Mouse (Mus musculus): Measurements from ENCODE around the gene Slc26a3. TPM values are rescaled to one million over a fixed set of nuclear protein-coding genes. Genes with fewer than 3 reads are reported as not detected.
A peak's percentile ranks its signal among the peaks of the same experiment; 100 is the strongest.
"Not testable (repeated sequence)": the region's sequence is repeated elsewhere in the genome, so short reads cannot be mapped to it uniquely, and the experiment has no call there.

Slc26a3 gene
- polyA plus RNA-seq, 1 experiment = 0.80 TPM

DNA sequence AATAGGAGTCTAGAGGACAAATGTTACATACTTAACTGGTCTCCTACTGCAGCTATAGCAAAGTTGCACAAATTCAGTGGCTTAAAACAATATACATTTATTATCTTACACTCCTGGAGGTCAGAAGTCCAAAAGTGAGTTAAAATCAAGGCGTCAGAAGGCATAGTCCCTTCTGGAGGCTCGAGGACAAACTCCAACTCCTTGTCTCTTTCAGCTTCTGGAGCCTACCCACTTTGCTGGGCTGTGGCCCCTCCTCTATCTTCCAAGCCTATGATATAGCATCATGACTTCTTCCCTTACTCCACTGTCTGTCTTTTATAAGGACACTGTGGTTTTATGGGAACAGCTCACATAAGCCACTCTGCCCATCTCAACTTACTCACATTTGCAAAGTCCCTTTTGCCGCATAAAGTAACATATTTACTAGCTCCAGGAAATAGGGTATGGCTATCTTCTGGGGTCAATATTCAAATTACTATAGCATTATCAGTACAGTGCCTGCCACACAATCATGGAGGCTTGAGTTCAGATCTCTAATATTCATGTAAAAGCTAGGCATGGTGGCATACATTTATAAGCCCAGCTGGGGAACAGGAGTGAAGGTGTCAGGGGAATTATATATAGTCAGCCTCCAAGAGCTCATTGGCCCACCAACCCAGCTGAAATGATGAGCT, 31.4 kb downstream of the Slc26a3 start:
- no peak for DNase-seq (ENCODE audit: low spot score)

DNA sequence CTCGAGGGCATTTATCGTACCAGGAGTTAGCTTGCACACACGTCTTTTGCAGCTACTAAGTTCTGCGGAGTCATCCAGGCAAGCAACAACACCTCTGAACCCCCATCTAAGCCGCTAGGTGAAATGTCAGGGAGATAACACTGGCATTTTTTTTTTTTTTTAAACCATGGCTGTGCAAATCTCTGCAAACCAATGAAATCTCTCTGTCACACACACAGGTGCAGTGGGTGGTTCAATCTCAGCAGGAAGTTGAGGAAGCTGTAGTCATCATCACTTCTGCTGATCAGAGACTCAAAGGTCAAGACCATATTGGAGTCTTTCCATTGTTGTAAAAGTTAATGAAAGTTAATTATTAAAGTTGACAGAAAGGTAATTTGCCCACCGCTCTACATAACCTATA, 47.1 kb downstream of the Slc26a3 start:
- no peak for DNase-seq (ENCODE audit: low spot score)

DNA sequence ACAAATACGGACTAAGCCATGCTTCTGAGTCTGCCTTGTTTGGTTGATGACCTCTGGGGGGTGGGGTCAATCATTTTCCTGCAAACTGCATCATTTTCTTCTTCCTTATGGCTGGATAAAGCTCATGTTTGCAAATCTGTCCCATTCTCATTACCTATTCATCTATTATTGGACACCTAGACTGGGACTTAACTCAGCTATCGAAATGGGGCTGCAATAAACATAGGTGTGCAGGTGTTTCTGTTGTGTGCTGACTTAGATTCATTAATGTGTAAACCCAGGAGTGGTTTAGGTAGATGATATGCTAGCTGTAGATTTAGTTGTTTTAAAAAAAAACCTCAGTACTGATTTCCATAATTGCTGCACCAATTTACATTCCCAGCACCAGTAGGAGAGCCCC, 48.9 kb downstream of the Slc26a3 start:
- no peak for DNase-seq (ENCODE audit: low spot score)

DNA sequence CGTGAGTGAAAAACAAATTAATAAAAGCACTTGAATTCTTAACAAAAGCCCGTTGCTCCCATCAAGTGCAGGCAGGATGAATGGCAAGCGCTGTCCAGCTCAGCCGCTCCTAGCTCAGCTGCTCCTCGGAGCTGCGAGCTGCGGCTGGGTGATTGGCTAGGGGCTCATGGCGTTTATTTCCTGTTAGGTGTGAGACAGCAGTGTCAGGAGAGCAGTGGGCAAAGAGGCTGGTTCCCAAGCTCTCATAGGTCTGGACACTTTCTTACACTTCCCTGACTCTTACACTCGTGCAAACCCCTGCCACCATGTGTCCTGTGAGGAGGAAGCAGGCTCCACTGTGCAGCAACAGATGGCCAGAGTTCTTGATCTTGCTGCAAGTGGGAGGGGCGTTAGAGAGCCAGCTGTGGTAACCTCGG, 53.5 kb downstream of the Slc26a3 start:
- no peak for DNase-seq (ENCODE audit: low spot score)

DNA sequence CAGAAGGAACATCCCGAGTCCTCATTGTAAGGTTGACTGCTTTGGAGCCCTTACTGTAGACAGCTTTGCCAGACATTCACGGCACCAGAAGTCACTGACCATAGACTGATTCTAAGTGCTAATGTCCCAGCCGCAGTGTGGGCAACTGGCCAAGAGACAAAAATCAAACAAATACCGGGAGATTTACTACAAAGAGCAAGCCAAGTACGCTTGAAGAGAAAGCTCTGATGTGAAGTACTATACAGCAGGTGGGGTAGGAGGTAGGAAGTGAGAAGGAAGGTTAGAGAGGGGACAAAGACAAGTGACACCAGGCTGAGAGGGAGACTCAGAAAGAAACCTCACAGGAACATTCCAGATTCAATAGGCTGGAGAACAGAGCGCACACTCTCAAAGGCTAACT, 54.2 kb downstream of the Slc26a3 start:
- DNase-seq (ENCODE audit: low spot score) = no peak

DNA sequence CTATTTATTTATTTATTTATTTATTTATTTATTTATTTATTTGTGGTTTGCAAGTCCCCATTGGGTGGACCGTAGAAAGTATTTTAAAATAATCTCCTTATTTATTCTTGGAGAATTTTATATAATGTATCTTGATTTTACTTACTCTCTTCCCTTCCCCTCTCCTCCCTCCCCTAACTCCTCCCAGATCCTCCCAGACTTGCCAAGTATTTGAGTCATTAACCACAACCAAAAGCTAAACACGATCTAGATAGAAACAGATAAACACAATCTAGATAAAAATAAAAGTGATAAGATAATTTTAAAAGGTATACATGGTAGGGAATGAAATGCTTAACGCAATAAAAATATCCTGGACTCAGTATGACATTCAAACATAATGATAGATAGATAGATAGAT, 58.7 kb downstream of the Slc26a3 start:
- DNase-seq (ENCODE audit: low spot score) = no peak

DNA sequence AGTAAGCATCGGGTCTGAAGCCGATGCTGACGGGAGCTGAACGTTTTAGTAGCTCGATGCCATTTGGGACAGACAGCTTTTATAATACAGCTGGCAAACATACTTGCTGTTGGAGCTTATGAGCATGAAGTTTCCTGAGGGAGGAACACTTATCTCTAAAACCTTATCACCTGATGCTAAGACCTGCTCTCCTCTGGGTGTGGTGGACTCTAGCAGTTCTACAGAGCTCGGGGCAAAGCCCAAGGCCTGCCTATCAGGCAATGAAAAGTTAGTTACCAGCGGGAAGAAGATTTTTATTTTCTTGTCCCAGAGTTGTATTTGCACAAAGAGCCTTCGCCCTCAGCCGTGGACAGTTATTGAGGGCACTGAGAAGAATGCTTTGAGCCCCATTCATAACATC, 65.6 kb downstream of the Slc26a3 start:
- no peak for DNase-seq (ENCODE audit: low spot score)

DNA sequence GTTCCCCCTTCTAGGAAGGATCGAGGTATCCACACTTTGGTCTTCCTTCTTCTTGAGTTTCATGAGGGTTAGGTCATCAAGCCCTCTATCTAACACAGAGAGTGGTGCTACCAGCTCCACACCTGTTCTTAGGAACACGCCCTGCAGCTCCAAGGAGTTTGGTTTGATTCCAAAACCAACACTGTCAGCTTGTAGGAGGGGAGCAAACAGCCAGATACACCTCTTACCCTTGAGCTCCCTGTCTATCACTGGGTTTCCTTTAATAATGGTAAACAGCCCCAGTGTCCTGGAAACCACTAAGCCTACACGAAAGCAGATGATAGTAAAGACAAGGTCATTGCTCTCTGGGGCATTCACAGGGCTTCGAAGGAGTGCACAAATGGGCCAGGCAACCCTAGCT, 67.8 kb downstream of the Slc26a3 start:
- no peak for DNase-seq (ENCODE audit: low spot score)

DNA sequence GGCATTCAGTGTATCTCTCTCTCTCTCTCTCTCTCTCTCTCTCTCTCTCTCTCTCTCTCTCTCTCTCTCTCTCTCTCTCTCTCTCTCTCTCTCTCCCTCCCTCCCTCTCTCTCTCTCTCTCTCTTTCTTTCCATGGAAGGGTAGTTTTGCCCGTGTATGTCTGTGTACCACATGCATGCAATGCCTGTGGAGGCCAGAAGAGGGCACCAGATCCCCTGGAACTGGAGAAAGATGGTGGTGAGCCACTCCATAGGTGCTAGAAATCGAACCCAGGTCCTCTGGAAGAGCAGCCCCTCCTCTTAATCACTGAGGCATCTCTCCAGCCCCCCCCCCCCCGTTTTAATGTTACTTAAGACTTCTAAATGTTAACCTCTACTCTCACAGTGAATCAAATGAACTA, 69.6 kb downstream of the Slc26a3 start:
- not testable (repeated sequence) for DNase-seq (ENCODE audit: low spot score)

DNA sequence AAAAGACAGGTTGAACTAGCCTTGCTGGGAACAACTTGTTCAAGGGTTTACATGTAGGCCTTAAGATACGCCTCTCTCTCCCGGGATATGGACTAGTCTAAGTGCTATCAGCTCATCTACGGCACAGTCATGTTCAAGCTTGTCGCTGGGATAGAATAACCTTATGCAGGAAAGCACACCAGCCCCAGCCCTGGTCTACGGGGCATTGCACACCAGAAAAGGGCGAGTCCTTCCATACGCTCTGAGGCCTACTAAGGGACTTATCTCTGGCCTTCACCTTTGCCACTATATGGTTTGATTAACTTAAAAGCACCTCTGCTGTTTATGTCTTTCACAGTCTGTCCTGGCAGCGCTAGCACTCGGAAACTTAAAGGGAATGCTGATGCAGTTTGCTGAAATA, 70.7 kb downstream of the Slc26a3 start:
- DNase-seq (ENCODE audit: low spot score) = no peak

DNA sequence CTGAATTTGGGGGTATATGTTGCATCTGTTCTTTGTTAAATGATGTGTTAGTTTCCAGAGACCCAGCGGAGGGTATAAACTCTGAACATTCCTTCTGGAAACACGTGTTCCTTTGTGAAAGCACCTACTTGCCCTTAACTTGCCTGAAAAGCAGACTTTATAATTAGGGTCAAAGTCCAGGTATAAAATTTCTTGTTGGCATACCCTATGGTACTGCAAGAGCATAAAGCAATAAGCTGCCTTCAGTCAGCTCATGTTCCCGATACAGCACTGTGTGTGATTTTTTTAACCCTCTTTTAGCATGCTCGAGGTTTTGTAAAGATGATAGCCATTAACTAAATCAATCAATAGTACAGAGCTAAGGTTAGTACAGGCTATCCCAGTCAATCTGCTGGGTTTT, 71.9 kb downstream of the Slc26a3 start:
- DNase-seq (ENCODE audit: low spot score) = no peak

DNA sequence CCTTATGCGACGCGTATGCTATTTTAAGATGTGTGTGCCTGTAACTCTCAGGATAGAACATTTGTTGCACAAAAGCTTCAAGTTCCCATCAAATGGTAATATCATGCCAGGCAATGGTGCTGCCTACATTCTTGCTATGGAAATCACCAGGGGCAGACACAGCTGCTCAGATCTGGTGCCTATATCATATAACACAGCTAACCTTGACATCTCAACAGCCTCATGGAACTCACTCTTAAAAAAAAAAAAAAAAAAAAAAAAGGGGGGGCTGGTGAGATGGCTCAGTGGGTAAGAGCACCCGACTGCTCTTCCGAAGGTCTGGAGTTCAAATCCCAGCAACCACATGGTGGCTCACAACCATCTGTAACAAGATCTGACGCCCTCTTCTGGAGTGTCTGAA, 87.5 kb downstream of the Slc26a3 start:
- DNase-seq (ENCODE audit: low spot score) = not testable (repeated sequence)

DNA sequence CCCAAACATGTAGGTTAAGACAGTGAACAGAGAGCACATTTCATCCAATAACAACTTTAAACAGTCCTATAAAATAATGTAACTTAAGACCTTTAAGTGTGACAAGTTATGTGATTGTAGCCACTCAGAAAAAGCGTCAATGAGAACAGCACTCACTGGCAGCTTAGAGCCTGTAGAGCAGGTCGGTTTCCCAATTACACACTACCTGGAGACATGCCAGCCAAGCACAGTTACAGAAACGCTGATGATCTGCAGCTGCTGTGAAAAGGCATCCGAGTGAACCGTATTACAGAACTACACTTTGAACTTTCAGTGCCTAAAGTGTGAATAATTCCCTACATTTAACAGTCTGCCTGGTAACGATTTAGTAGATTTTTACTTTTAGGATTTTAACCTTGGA, 95.8 kb downstream of the Slc26a3 start:
- no peak for DNase-seq (ENCODE audit: low spot score)

DNA sequence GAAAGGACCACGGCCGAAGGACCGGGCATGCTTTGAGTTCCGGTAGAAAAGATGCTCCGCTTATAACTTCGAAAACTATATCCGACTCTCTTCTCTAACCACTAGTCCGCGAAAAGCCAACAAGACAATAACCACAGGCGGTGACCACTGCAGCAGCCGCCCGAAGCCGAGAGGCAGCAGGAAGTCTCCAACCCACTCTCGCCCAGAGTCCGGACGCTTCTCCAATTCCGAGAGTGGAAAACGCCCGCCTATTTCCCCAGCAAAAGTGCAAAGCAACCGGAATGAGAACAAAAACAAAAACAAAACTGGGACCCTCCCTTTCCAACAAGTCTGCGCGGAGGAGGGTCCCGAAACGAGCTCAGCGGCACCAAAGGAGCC, 108.3 kb downstream of the Slc26a3 start:
- no peak for DNase-seq (ENCODE audit: low spot score)

DNA sequence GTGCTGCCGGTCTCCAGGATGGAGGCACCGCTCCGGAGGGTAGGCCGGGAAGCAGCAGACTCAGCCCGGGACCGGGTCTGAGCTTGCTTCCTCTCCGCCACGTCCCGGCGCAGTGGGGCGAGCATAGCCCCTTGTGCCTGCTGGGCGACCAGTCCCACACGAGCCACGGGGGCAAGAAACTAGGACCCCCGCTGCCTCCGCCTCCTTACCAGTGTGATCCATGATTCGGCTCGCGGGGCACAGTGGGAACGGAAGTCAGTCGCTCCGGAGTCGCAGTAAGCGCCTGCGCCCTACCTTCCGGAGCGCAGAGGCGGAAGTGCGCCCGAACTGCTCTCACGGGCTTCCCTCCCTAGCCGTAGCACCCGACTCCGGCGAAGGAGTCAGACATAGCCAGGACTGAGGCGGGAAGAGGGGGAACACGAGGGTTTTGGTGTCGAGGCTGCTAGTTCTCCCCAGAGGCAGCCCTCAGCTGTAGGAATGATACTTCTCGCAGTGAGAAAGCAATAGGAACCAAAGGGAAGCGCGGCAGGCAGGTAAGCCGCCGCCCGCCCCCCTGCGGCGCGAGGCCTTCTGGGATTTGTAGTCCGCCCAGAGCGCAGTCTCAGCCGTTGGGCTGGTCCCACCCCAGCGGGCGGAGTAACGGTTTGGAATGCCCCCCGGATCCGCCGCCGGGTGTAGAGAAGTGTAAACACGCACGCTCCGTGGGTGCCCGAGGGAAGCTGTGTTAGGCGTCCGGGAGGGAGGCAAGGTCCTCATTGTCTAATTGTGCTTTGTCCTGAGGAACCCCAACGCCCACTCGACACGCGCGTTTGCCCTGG, 108.9 kb downstream of the Slc26a3 start, which contains the start of gene Cbll1:
Gene Cbll1 (minus strand): TSS at position 303 of the 818 bp plus-strand sequence.
- DNase-seq (ENCODE audit: low spot score) = peak; percentile 94

DNA sequence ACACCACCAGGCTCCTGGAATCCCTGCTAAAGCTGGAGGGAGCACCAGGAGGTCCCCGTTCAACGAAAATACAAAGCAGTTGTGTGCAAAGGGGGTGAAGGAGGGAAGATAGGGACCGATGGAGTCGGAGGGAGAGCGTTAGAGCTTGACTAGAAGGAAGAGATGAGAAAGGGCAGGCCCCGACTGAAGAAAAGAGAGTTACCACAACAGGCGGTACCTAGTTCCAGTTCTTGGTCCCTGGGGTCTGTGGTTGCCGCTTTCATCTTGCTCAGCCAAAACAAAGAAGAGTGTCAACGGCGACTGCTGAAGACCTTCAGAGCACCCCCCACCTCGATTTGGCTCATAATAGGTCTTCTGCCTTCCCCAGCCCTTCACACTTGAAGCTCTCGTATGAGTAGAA, 109.5 kb downstream of the Slc26a3 start:
- no peak for DNase-seq (ENCODE audit: low spot score)

DNA sequence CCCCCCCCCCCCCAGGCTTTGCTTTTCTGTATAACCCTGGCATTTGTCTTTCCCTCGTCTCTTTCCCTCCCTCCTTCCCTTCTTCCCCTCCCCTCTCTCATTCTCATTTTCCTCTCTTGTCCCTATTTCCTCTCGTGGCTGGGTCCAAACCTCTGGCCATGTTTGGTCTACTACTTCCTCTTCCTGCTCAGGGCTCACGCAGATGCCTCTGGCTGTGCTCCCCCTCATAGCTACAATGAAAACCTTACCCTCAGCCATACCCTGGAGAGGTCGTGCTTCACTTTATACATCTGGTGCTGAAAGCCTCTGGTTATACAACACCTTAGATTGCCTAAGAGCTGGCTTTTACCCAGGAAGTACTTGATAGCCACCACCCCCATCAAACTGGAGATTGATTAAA, 110.6 kb downstream of the Slc26a3 start:
- no peak for DNase-seq (ENCODE audit: low spot score)

DNA sequence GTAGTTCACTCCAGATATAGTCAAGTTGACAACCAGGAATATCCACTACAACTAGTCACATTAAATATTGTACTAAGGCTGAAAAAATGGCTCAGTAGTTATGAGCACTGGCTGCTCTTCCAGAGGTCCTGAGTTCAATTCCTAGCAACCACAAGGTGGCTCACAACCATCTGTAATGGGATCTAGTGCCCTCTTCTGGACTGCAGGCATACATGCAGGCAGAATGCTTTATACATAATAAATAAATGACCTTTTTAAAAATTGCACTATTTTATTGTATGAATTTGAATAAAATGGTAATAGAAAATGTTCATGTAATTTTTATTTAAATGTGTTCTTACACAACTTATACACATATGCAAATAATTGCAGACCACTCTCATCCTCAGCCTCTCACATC, 112.5 kb downstream of the Slc26a3 start:
- no peak for DNase-seq (ENCODE audit: low spot score)

DNA sequence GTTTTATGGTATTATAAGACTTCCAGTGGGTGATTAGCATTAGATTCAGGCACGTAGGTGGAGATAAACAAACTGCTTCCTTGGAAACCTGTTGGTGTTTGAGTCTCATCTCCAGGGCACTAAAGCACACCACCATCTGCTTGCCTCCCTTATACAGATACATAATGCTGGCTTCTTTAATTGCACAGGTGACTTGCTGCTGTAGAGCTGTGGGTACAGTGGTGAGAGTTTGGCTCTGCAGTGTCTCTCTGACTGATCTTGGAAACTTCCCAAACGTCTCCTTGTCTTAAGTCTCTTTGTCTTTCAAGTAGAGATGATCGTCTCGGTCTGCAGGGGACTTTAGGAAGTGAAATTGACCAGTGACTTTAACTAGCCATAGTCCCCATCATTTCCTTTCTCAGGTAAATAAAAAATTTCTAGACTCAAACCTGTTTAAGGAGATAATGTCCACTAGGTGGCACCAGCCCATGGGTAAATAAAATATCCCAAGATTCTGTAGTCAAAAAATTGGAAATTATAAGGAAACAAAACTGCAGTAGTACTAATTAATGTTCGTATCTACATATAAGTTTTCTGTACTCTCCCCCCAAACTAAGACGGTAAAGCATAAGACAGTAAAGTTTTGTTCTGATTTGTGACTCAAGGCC, 117.2 kb downstream of the Slc26a3 start:
- DNase-seq (ENCODE audit: low spot score) = no peak

DNA sequence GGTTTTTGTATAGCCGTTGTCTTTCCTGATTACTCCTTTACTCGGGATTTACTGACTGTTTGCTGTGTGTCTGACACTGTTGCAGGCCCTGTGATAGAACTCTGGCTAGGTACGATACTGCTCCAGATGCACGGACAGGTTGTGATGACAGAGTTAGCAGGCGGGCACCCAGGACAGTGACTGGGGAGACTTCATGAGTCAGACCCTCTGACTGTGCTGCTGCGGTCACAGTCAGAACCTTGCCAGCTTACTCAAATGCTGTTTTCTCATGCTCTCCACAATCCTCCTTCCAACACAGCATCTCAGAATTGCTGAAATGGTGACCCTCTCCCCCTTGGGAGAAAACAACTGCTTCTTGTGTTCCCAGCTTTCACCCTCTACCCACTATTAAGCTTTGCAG, 117.8 kb downstream of the Slc26a3 start:
- no peak for DNase-seq (ENCODE audit: low spot score)

DNA sequence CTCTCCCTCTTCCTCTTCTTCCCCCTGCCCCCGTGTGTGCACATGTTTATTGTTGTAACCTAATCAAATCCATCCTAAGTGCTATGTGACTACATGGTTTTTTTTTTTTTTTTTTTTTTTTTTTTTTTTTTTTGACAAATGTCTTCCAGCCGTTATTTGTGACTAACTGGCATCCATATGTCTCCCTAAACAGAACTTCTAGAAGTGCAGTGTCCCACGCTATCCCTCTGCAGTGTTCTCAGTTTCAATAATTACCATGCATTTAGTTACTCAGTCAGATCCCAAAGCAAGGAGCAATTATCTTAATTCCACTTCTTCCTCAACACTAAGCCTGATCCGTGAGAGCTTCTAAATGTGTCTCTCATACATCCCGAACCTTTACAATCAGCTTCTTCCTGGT, 120.5 kb downstream of the Slc26a3 start:
- no peak for DNase-seq (ENCODE audit: low spot score)

DNA sequence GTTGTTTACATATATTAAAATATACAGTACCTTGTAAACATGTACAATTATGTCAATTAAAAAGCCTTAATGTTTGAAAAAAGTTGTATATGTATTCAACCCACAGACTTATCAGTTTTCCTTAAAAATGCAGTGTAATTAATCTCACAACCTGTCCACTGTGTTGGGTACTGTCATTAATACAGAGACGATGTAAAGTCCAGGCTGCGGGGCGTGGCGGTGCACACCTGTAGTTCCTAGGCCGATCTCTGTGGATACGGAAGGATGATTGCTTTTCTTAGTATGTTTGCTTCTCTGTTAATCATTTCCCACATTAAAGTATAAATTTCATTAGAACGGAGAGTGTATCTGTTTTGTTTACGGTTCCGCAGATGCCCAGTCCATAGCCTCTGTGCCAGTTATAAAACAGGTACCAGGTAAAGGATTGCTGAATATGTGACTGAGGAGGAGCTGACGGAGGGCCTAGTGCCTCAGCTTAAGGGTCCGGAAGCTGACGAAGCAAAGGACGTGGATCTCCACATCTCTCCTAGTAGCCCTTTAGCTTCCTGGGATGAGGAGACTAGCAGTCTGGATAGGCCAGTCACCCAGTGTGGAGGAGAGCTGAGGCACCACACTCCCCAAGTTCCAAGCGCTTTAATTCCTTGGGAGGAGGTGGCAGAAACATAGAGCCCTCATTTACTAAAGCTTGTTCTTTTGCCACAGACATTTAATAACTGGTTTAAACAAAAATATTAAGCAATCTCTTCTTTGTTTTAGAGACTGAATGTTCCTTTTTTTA, 122.2 kb downstream of the Slc26a3 start:
- no peak for DNase-seq (ENCODE audit: low spot score)

All from urinary bladder, adult 2 months (tissue).